Mouse (Mus musculus): Measurements from ENCODE around the gene Fcgr4. TPM values are rescaled to one million over a fixed set of nuclear protein-coding genes. Genes with fewer than 3 reads are reported as not detected.
A peak's percentile ranks its signal among the peaks of the same experiment; 100 is the strongest.

Gene Fcgr4
- total and polyA plus RNA-seq, 2 experiments from 2014 or later: 0.25 TPM; not detected in 1

- ATAC-seq (ENCODE audit: low FRiP score): no peak
- H3K36me3 ChIP-seq (ENCODE audit: insufficient read depth, low read length): no peaks in the 10 kb centered on the region
- no peak overlapping the region for H3K27ac ChIP-seq (ENCODE audit: low read depth, low read length)
- no peak for TF ChIP-seq CTCF (IDR thresholded peaks at IDR 0.05)
- H3K4me2 ChIP-seq (ENCODE audit: low read depth, low read length, poor library complexity, severe bottlenecking): no peak overlapping the region
- no peak for DNase-seq (ENCODE audit: low spot score)
- no peaks in the 10 kb centered on the region for H3K27me3 ChIP-seq (ENCODE audit: insufficient read depth, low read length)
- no peak overlapping the region for H3K9ac ChIP-seq (replicated peaks; ENCODE audit: low read length, poor library complexity, severe bottlenecking)
- no peaks in the 10 kb centered on the region for H3K9me3 ChIP-seq (ENCODE audit: low read length)
- H3K4me3 ChIP-seq (ENCODE audit: low read depth, low read length): no peak overlapping the region
- WGBS: 87% methylated on average over 4 of the region's 4 CpGs
- no peaks in the 10 kb centered on the region for H3K4me1 ChIP-seq (ENCODE audit: insufficient read depth, low read length)
Measured at GRCm38 (mm10) chr1:171011733-171012132, 7.0 kb upstream of the Fcgr4 start.

GRCm38 (mm10) chr1:171016676-171017356 lies 1.9 kb upstream of the Fcgr4 start:
- Histone ChIP-seq H3K4me1 (ENCODE audit: insufficient read depth, low read length) (no peaks in the 10 kb centered on the region), H3K9me3 (ENCODE audit: low read length) (no peaks in the 10 kb centered on the region), H3K4me3 (ENCODE audit: low read depth, low read length) (no peak overlapping the region), H3K4me2 (ENCODE audit: low read depth, low read length, poor library complexity, severe bottlenecking) (no peak overlapping the region), H3K27me3 (ENCODE audit: insufficient read depth, low read length) (no peaks in the 10 kb centered on the region), H3K9ac (replicated peaks; ENCODE audit: low read length, poor library complexity, severe bottlenecking) (no peak overlapping the region), H3K27ac (ENCODE audit: low read depth, low read length) (no peak overlapping the region), H3K36me3 (ENCODE audit: insufficient read depth, low read length) (no peaks in the 10 kb centered on the region)
- no peak for TF ChIP-seq CTCF (IDR thresholded peaks at IDR 0.05)
- ATAC-seq (ENCODE audit: low FRiP score): no peak
- no peak for DNase-seq (ENCODE audit: low spot score)
- 89% methylated on average over 6 of the region's 6 CpGs for WGBS

GRCm38 (mm10) chr1:171017468-171018158 lies 1.1 kb upstream of the Fcgr4 start:
- H3K9ac ChIP-seq (replicated peaks; ENCODE audit: low read length, poor library complexity, severe bottlenecking): no peak overlapping the region
- no peak overlapping the region for H3K4me3 ChIP-seq (ENCODE audit: low read depth, low read length)
- DNase-seq (ENCODE audit: low spot score): no peak
- no peaks in the 10 kb centered on the region for H3K4me1 ChIP-seq (ENCODE audit: insufficient read depth, low read length)
- TF ChIP-seq CTCF (IDR thresholded peaks at IDR 0.05): no peak
- H3K27me3 ChIP-seq (ENCODE audit: insufficient read depth, low read length): no peaks in the 10 kb centered on the region
- no peak overlapping the region for H3K4me2 ChIP-seq (ENCODE audit: low read depth, low read length, poor library complexity, severe bottlenecking)
- no peak overlapping the region for H3K27ac ChIP-seq (ENCODE audit: low read depth, low read length)
- no peaks in the 10 kb centered on the region for H3K36me3 ChIP-seq (ENCODE audit: insufficient read depth, low read length)
- no peak for ATAC-seq (ENCODE audit: low FRiP score)
- WGBS: 51% methylated on average over 6 of the region's 6 CpGs
- H3K9me3 ChIP-seq (ENCODE audit: low read length): no peaks in the 10 kb centered on the region

- Histone ChIP-seq H3K9me3 (ENCODE audit: low read length) (no peaks in the 10 kb centered on the region), H3K4me3 (ENCODE audit: low read depth, low read length) (no peak overlapping the region), H3K27ac (ENCODE audit: low read depth, low read length) (no peak overlapping the region), H3K4me2 (ENCODE audit: low read depth, low read length, poor library complexity, severe bottlenecking) (no peak overlapping the region), H3K9ac (replicated peaks; ENCODE audit: low read length, poor library complexity, severe bottlenecking) (no peak overlapping the region), H3K27me3 (ENCODE audit: insufficient read depth, low read length) (no peaks in the 10 kb centered on the region), H3K4me1 (ENCODE audit: insufficient read depth, low read length) (no peaks in the 10 kb centered on the region), H3K36me3 (ENCODE audit: insufficient read depth, low read length) (no peaks in the 10 kb centered on the region)
- no peak for TF ChIP-seq CTCF (IDR thresholded peaks at IDR 0.05)
- no peak for DNase-seq (ENCODE audit: low spot score)
- no peak for ATAC-seq (ENCODE audit: low FRiP score)
- 85% methylated on average over 7 of the region's 7 CpGs for WGBS
Measured at GRCm38 (mm10) chr1:171019311-171019950, 711 bp downstream of the Fcgr4 start.

GRCm38 (mm10) chr1:171031752-171032151 lies 13.0 kb downstream of the Fcgr4 start:
- H3K9me3 ChIP-seq (ENCODE audit: low read length): no peaks in the 10 kb centered on the region
- no peak for ATAC-seq (ENCODE audit: low FRiP score)
- no peak for TF ChIP-seq CTCF (IDR thresholded peaks at IDR 0.05)
- DNase-seq (ENCODE audit: low spot score): no peak
- no peak overlapping the region for H3K4me3 ChIP-seq (ENCODE audit: low read depth, low read length)
- no peaks in the 10 kb centered on the region; the same call in 1 of the 2 replicates for H3K4me1 ChIP-seq (ENCODE audit: insufficient read depth, low read length)
- no peaks in the 10 kb centered on the region for H3K36me3 ChIP-seq (ENCODE audit: insufficient read depth, low read length)
- 90% methylated on average over 3 of the region's 3 CpGs for WGBS
- no peak overlapping the region for H3K27ac ChIP-seq (ENCODE audit: low read depth, low read length)
- H3K9ac ChIP-seq (replicated peaks; ENCODE audit: low read length, poor library complexity, severe bottlenecking): no peak overlapping the region
- no peak overlapping the region for H3K4me2 ChIP-seq (ENCODE audit: low read depth, low read length, poor library complexity, severe bottlenecking)
- H3K27me3 ChIP-seq (ENCODE audit: insufficient read depth, low read length): no peaks in the 10 kb centered on the region

GRCm38 (mm10) chr1:171032691-171033090 lies 14.0 kb downstream of the Fcgr4 start:
- DNase-seq (ENCODE audit: low spot score) (peak; percentile 30), ATAC-seq (ENCODE audit: low FRiP score) (peak; percentile 42; the same call in 1 of the 2 replicates)
- Histone ChIP-seq H3K9ac (replicated peaks; ENCODE audit: low read length, poor library complexity, severe bottlenecking) (peak overlapping the region; percentile 52), H3K27ac (ENCODE audit: low read depth, low read length) (no peak overlapping the region; the same call in 1 of the 2 replicates), H3K4me1 (ENCODE audit: insufficient read depth, low read length) (no peaks in the 10 kb centered on the region; the same call in 1 of the 2 replicates), H3K27me3 (ENCODE audit: insufficient read depth, low read length) (no peaks in the 10 kb centered on the region), H3K36me3 (ENCODE audit: insufficient read depth, low read length) (no peaks in the 10 kb centered on the region), H3K9me3 (ENCODE audit: low read length) (no peaks in the 10 kb centered on the region), H3K4me2 (ENCODE audit: low read depth, low read length, poor library complexity, severe bottlenecking) (peak overlapping the region; percentile 78), H3K4me3 (ENCODE audit: low read depth, low read length) (peak overlapping the region; percentile 59)
- 7% methylated on average over 10 of the region's 10 CpGs for WGBS
- TF ChIP-seq CTCF (IDR thresholded peaks at IDR 0.05): no peak

Measured in midbrain, postnatal 0 days (tissue).